Mouse (Mus musculus) forebrain, embryonic 14.5 days (tissue): ENCODE results near the gene Baz2b. TPM values are rescaled to one million over a fixed set of nuclear protein-coding genes. Genes with fewer than 3 reads are reported as not detected.
"Not testable (repeated sequence)": the region's sequence is repeated elsewhere in the genome, so short reads cannot be mapped to it uniquely, and the experiment has no call there.

Experiments used
- ATAC-seq: fragments of 200-750 bp; cut with Nextera tagmentation; 2 replicates; pipeline ENCODE4 v1.8.0; 2017; ENCODE audit warnings: mild to moderate bottlenecking, moderate library complexity
- DNase-seq: peaks from one replicate; pipeline ENCODE4 v3.0.0-alpha.2; 2015; ENCODE audit warnings: low spot score
- H3K27ac ChIP-seq: fragments of 300-500 bp; sonication (generic); 2 replicates; pipeline ENCODE4 v1.5.1; 2014; ENCODE audit warnings: low read depth, mild to moderate bottlenecking, control low read depth, low read length, moderate library complexity
- H3K27me3 ChIP-seq: fragments of 300-500 bp; sonication (generic); replicated peaks from 2 replicates; pipeline ENCODE4 v1.6.1; 2014; ENCODE audit warnings: low read length, control low read depth, mixed read lengths; ENCODE audit not compliant: control insufficient read depth, insufficient read depth
- H3K36me3 ChIP-seq: fragments of 300-500 bp; sonication (generic); 2 replicates; pipeline ENCODE4 v1.6.1; 2014; ENCODE audit warnings: low read length, control low read depth; ENCODE audit not compliant: control insufficient read depth, insufficient read depth
- H3K4me1 ChIP-seq: fragments of 300-500 bp; sonication (generic); 2 replicates; pipeline ENCODE4 v1.6.1; 2014; ENCODE audit warnings: antibody characterized with exemption, low read length, control low read depth; ENCODE audit not compliant: control insufficient read depth, insufficient read depth
- H3K4me2 ChIP-seq: fragments of 300-500 bp; sonication (generic); 2 replicates; pipeline ENCODE4 v1.6.1; 2014; ENCODE audit warnings: mild to moderate bottlenecking, control low read depth, low read length
- H3K4me3 ChIP-seq: fragments of 300-500 bp; sonication (generic); 2 replicates; pipeline ENCODE4 v1.5.1; 2014; ENCODE audit warnings: low read depth, low read length, control low read depth
- H3K9ac ChIP-seq: fragments of 300-500 bp; sonication (generic); 2 replicates; pipeline ENCODE4 v1.6.1; 2014; ENCODE audit warnings: mild to moderate bottlenecking, low read length, control low read depth, moderate library complexity
- H3K9me3 ChIP-seq: fragments of 300-500 bp; sonication (generic); replicated peaks from 2 replicates; pipeline ENCODE4 v1.6.1; 2016; ENCODE audit warnings: low read length, control low read depth, mixed read lengths; ENCODE audit not compliant: control insufficient read depth
- WGBS: fragments of 180-500 bp; shearing (Covaris S2); extraction: QIAGEN DNeasy Blood & Tissue Kit; methylation state at CpG from one replicate; pipeline ENCODE4 v1.1.7; 2014; 5-methylcytosine and 5-hydroxymethylcytosine counted together
- polyA plus RNA-seq: library from polyadenylated mRNA; unstranded; fragments of >200 nt; fragmentation: Nextera tagmentation; extraction: Ambion mirVana; gene quantifications from 2 replicates; pipeline ENCODE4 v1.2.1, GENCODE M21; 2014

Gene Baz2b
- polyA plus RNA-seq, 1 experiment from 2014 or later: 40.4 TPM

- H3K27me3 ChIP-seq, H3K4me3 ChIP-seq: not testable (repeated sequence)
- WGBS: 86% methylated on average over 3 of the region's 5 CpGs
Measured at GRCm38 (mm10) chr2:59851885-59852284, 357.8 kb downstream of the Baz2b start.

More at GRCm38 (mm10) chr2:59851885-59852284, 357.8 kb downstream of the Baz2b start:
- not testable (repeated sequence) for H3K9me3 ChIP-seq, ATAC-seq, H3K36me3 ChIP-seq, H3K27ac ChIP-seq, H3K4me1 ChIP-seq, DNase-seq, H3K9ac ChIP-seq, H3K4me2 ChIP-seq

Other genes with a start within 250 kb of the Baz2b start
- gene March7, start within 50 bp of the Baz2b start, polyA plus RNA-seq: 94.9 and 98.0 TPM in 2 replicates
- gene Cd302, start 74.6 kb upstream of the Baz2b start, polyA plus RNA-seq: 12.2 and 12.6 TPM in 2 replicates
- 0.41 and 0.78 TPM in 2 replicates for gene Ly75, start 173.5 kb upstream of the Baz2b start, polyA plus RNA-seq